Mouse (Mus musculus) E14TG2a.4 (cell line): ENCODE data around the gene Prep.

Source experiments
- H3K27me3 ChIP-seq: 2 replicates; pipeline ENCODE4 v1.6.1; 2014; ENCODE audit warnings: low read length, control low read depth; ENCODE audit not compliant: insufficient read depth
- H3K36me3 ChIP-seq: 2 replicates; pipeline ENCODE4 v1.6.1; 2014; ENCODE audit warnings: low read length, control low read depth; ENCODE audit not compliant: insufficient read depth
- H3K4me1 ChIP-seq: replicated peaks from 2 replicates; pipeline ENCODE4 v1.6.1; 2014; ENCODE audit warnings: low read depth, low read length, control low read depth
- H3K4me3 ChIP-seq: replicated peaks from 2 replicates; pipeline ENCODE4 v1.5.1; 2014; ENCODE audit warnings: mild to moderate bottlenecking, low read length
- H3K9me3 ChIP-seq: 2 replicates; pipeline ENCODE4 v1.6.1; 2014; ENCODE audit warnings: low read length, control low read depth
- CTCF ChIP-seq: conservative IDR thresholded peaks from 2 replicates; pipeline ENCODE4 v1.5.1; 2014; ENCODE audit warnings: low read length
- NANOG ChIP-seq: IDR thresholded peaks from 2 replicates; pipeline ENCODE4 v1.6.1; 2014; ENCODE audit warnings: borderline replicate concordance, low read length, mixed read lengths
- POU5F1 ChIP-seq: IDR thresholded peaks from 2 replicates; pipeline ENCODE4 v1.6.1; 2014; ENCODE audit warnings: low read length, borderline replicate concordance

The Prep gene

GRCm38 (mm10) chr10:45204582-45204981 lies 137.6 kb downstream of the Prep start:
- H3K36me3 ChIP-seq = no peaks in the 10 kb centered on the region
- H3K4me3 ChIP-seq = no peak overlapping the region
- no peaks in the 10 kb centered on the region for H3K27me3 ChIP-seq
- TF ChIP-seq POU5F1 = no peak
- TF ChIP-seq CTCF = no peak
- TF ChIP-seq NANOG = no peak
- H3K9me3 ChIP-seq = peaks cover 22% of the 10 kb centered on the region
- no peaks in the 10 kb centered on the region for H3K4me1 ChIP-seq

- no peak overlapping the region for H3K4me3 ChIP-seq
- H3K36me3 ChIP-seq = no peaks in the 10 kb centered on the region
- H3K27me3 ChIP-seq = no peaks in the 10 kb centered on the region
- no peak for TF ChIP-seq CTCF
- TF ChIP-seq NANOG = no peak
- no peak for TF ChIP-seq POU5F1
- H3K9me3 ChIP-seq = peaks cover 45% of the 10 kb centered on the region
- no peaks in the 10 kb centered on the region for H3K4me1 ChIP-seq
Measured at GRCm38 (mm10) chr10:45210201-45210600, 143.2 kb downstream of the Prep start.

GRCm38 (mm10) chr10:45216676-45217075 lies 149.7 kb downstream of the Prep start:
- TF ChIP-seq POU5F1 = no peak
- TF ChIP-seq NANOG = no peak
- TF ChIP-seq CTCF = no peak
- H3K4me3 ChIP-seq = no peak overlapping the region
- no peaks in the 10 kb centered on the region for H3K4me1 ChIP-seq
- H3K36me3 ChIP-seq = no peaks in the 10 kb centered on the region
- H3K27me3 ChIP-seq = no peaks in the 10 kb centered on the region
- peaks cover 22% of the 10 kb centered on the region for H3K9me3 ChIP-seq
